Mouse (Mus musculus): ENCODE measurements at regions not wholly inside any gene's neighbourhood (a gene's known extent, or its start where the extent isn't known, plus 50 kb on each side); places are given as distances from the start of the nearest gene placed in this dataset.
"Not testable (repeated sequence)": the region's sequence is repeated elsewhere in the genome, so short reads cannot be mapped to it uniquely, and the experiment has no call there.

DNA sequence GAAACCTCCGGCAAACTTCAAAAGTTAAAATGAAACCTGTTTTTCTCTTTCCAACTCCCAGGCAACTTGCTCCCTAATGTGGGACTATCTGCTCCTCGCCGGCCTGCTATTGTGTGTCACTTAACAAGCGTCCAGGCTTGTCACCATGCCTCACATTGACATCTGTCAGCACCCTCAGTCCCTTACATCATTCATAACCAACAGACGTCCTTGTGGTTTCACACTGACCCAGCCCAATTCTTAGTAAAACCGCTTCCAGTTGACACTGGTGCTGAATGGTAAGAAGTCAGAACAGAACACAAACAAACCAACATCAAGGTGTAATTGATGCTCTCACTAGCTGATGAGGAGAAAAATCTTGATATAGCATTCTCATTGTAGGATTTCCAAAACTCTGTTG is 85.8 kb upstream of the Ifngr1 start:
- Histone ChIP-seq H3K36me3 (ENCODE audit: control insufficient read depth, insufficient read depth, low read length) (no peaks in the 10 kb centered on the region), H3K4me1 (ENCODE audit: control insufficient read depth, insufficient read depth, low read length) (no peaks in the 10 kb centered on the region), H3K4me2 (ENCODE audit: low read depth, low read length) (no peak overlapping the region), H3K27me3 (ENCODE audit: control insufficient read depth, insufficient read depth, low read length) (no peaks in the 10 kb centered on the region), H3K27ac (ENCODE audit: low read length) (no peak overlapping the region), H3K9ac (ENCODE audit: low read length) (no peak overlapping the region), H3K9me3 (replicated peaks; ENCODE audit: control insufficient read depth, low read length) (no peaks in the 10 kb centered on the region), H3K4me3 (replicated peaks; ENCODE audit: low read length) (no peak overlapping the region)
- ATAC-seq (ENCODE audit: insufficient read depth, low FRiP score) = no peak
- 77% methylated on average over 6 of the region's 6 CpGs for WGBS

DNA sequence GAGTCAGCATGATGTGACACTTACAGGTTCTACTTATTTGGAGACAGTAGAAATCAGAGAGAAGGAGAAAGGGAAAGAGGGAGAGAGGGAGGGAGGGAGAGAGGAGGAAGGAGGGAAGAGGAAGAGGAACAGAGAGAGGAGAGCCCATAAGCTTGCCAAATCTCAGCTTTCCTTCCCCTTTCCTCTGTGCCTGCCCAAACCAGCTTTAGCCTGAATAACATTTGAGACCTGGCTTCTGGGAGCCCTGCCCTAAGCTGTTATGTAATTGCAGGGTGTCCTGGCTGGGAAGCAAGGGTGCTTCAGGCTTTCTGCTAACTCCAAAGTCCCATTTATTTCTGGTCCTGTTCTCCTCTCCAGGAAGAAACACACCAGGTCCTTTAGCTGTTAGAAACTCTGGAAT is 85.3 kb upstream of the Ifngr1 start:
- H3K4me2 ChIP-seq (ENCODE audit: low read depth, low read length) = no peak overlapping the region
- no peak; the same call in 1 of the 2 replicates for ATAC-seq (ENCODE audit: insufficient read depth, low FRiP score)
- no peak overlapping the region for H3K4me3 ChIP-seq (replicated peaks; ENCODE audit: low read length)
- H3K27me3 ChIP-seq (ENCODE audit: control insufficient read depth, insufficient read depth, low read length) = no peaks in the 10 kb centered on the region
- H3K4me1 ChIP-seq (ENCODE audit: control insufficient read depth, insufficient read depth, low read length) = no peaks in the 10 kb centered on the region
- no peaks in the 10 kb centered on the region for H3K36me3 ChIP-seq (ENCODE audit: control insufficient read depth, insufficient read depth, low read length)
- H3K9me3 ChIP-seq (replicated peaks; ENCODE audit: control insufficient read depth, low read length) = no peaks in the 10 kb centered on the region
- no peak overlapping the region for H3K27ac ChIP-seq (ENCODE audit: low read length)
- H3K9ac ChIP-seq (ENCODE audit: low read length) = no peak overlapping the region

DNA sequence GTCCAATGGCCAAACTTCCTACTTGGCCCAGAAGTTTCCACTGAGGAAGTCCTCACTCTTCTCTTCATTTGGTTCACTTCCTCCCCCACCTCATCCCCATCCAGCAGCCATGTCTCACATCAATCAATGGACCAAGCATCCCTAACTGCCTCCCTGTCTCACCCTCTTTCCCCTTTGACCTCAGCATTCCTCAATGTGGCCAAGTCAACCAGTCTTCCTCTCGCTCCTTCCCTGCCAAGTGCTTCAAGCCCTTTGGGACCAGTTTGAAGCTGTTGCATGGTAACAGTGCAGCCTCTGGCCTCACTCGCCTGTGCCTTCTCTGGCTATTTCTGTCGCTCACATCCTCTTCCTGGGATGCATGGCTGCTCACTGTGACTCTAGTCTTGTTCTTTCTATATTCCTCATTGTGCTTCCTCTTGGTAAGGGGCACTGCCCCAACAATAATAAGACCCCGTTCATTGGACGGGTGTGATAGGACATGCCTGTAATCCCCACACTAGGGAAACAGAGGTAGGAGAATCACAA is 83.5 kb upstream of the Ifngr1 start:
- no peak overlapping the region for H3K27ac ChIP-seq (ENCODE audit: low read length)
- no peaks in the 10 kb centered on the region for H3K4me1 ChIP-seq (ENCODE audit: control insufficient read depth, insufficient read depth, low read length)
- no peak overlapping the region for H3K4me3 ChIP-seq (replicated peaks; ENCODE audit: low read length)
- no peaks in the 10 kb centered on the region for H3K9me3 ChIP-seq (replicated peaks; ENCODE audit: control insufficient read depth, low read length)
- WGBS = 75% methylated on average over 5 of the region's 5 CpGs
- H3K36me3 ChIP-seq (ENCODE audit: control insufficient read depth, insufficient read depth, low read length) = no peaks in the 10 kb centered on the region
- no peak for ATAC-seq (ENCODE audit: insufficient read depth, low FRiP score)
- H3K27me3 ChIP-seq (ENCODE audit: control insufficient read depth, insufficient read depth, low read length) = no peaks in the 10 kb centered on the region
- no peak overlapping the region for H3K4me2 ChIP-seq (ENCODE audit: low read depth, low read length)
- H3K9ac ChIP-seq (ENCODE audit: low read length) = no peak overlapping the region

DNA sequence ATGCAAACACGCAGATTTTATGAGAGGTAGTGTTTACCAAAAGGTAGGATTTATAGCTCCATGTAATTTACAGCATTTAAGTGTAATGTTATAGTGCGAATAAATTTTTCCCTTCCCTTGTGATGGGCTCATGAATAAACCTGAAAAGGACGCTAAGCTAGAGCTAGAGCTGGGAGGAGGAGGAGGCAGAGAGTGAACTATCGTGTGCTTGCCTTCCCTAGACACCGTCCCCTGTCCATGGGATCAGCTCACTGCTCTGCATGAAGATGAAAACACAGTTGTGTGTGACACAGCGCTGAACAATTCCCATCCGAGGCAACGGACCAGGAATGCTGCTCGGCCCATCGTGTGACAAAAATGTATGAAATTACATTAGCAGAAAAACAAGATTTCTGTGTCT is 81.7 kb upstream of the Ifngr1 start:
- 77% methylated on average over 10 of the region's 10 CpGs for WGBS
- H3K36me3 ChIP-seq (ENCODE audit: control insufficient read depth, insufficient read depth, low read length) = no peaks in the 10 kb centered on the region
- no peak for ATAC-seq (ENCODE audit: insufficient read depth, low FRiP score)
- no peak overlapping the region for H3K9ac ChIP-seq (ENCODE audit: low read length)
- no peaks in the 10 kb centered on the region for H3K27me3 ChIP-seq (ENCODE audit: control insufficient read depth, insufficient read depth, low read length)
- H3K27ac ChIP-seq (ENCODE audit: low read length) = no peak overlapping the region
- H3K4me1 ChIP-seq (ENCODE audit: control insufficient read depth, insufficient read depth, low read length) = no peaks in the 10 kb centered on the region
- H3K4me3 ChIP-seq (replicated peaks; ENCODE audit: low read length) = no peak overlapping the region
- H3K4me2 ChIP-seq (ENCODE audit: low read depth, low read length) = no peak overlapping the region
- no peaks in the 10 kb centered on the region for H3K9me3 ChIP-seq (replicated peaks; ENCODE audit: control insufficient read depth, low read length)

DNA sequence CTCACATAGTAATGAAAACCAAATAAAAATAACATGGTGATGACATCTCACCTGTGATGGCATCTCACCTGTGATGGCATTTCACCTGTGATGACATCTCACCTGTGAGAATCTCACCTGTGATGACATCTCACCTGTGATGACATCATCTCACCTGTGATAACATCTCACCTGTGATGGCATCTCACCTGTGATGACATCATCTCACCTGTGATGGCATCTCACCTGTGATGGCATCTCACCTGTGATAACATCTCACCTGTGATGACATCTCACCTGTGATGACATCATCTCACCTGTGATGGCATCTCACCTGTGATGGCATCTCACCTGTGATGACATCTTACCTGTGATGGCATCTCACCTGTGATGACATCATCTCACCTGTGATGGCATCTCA is 77.4 kb upstream of the Ifngr1 start:
- ATAC-seq (ENCODE audit: insufficient read depth, low FRiP score); H3K9me3 ChIP-seq (replicated peaks; ENCODE audit: control insufficient read depth, low read length); H3K36me3 ChIP-seq (ENCODE audit: control insufficient read depth, insufficient read depth, low read length); H3K4me3 ChIP-seq (replicated peaks; ENCODE audit: low read length); H3K4me1 ChIP-seq (ENCODE audit: control insufficient read depth, insufficient read depth, low read length); H3K4me2 ChIP-seq (ENCODE audit: low read depth, low read length); H3K9ac ChIP-seq (ENCODE audit: low read length); H3K27ac ChIP-seq (ENCODE audit: low read length); H3K27me3 ChIP-seq (ENCODE audit: control insufficient read depth, insufficient read depth, low read length): not testable (repeated sequence)

DNA sequence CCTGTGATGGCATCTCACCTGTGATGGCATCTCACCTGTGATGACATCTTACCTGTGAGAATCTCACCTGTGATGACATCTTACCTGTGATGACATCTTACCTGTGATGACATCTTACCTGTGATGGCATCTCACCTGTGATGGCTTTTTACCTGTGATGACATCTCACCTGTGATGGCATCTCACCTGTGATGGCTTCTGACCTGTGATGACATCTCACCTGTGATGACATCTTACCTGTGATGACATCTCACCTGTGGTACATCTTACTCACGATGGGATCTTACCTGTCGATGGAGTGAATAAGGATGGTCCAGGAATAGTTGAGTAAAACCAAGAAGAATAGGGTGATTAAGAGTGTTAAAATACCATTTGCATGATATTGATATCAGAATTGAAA is 76.9 kb upstream of the Ifngr1 start:
- ATAC-seq (ENCODE audit: insufficient read depth, low FRiP score) = no peak
- H3K27me3 ChIP-seq (ENCODE audit: control insufficient read depth, insufficient read depth, low read length) = no peaks in the 10 kb centered on the region
- WGBS = 96% methylated on average over 2 of the region's 2 CpGs
- H3K36me3 ChIP-seq (ENCODE audit: control insufficient read depth, insufficient read depth, low read length) = no peaks in the 10 kb centered on the region
- no peak overlapping the region for H3K4me3 ChIP-seq (replicated peaks; ENCODE audit: low read length)
- no peaks in the 10 kb centered on the region for H3K4me1 ChIP-seq (ENCODE audit: control insufficient read depth, insufficient read depth, low read length)
- no peak overlapping the region for H3K27ac ChIP-seq (ENCODE audit: low read length)
- no peaks in the 10 kb centered on the region for H3K9me3 ChIP-seq (replicated peaks; ENCODE audit: control insufficient read depth, low read length)
- no peak overlapping the region for H3K9ac ChIP-seq (ENCODE audit: low read length)
- H3K4me2 ChIP-seq (ENCODE audit: low read depth, low read length) = no peak overlapping the region

DNA sequence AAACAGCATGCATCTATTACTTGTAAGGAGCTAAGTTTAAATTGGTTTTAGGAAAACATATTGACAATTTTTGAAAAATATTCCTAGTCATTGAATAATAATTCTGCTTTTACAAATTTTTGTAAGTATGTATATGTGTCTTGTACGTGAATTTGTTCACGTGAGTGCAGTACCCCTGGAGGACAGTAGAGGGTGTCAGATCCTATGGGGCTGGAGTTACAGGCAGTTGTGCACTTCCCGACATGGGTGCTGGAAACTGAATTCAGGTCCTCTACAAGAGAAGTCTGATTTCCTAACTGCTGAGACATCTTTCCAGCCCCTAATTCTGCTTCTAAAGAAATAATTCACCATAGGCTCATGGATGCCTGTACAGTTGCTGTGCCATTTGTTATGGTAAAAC is 75.7 kb upstream of the Ifngr1 start:
- Histone ChIP-seq H3K9ac (ENCODE audit: low read length) (no peak overlapping the region), H3K36me3 (ENCODE audit: control insufficient read depth, insufficient read depth, low read length) (no peaks in the 10 kb centered on the region), H3K27me3 (ENCODE audit: control insufficient read depth, insufficient read depth, low read length) (no peaks in the 10 kb centered on the region), H3K4me1 (ENCODE audit: control insufficient read depth, insufficient read depth, low read length) (no peaks in the 10 kb centered on the region), H3K9me3 (replicated peaks; ENCODE audit: control insufficient read depth, low read length) (0 out of 2 replicates have a peak, but pooled peaks cover 3% of the 10 kb centered on the region), H3K4me2 (ENCODE audit: low read depth, low read length) (no peak overlapping the region), H3K4me3 (replicated peaks; ENCODE audit: low read length) (no peak overlapping the region), H3K27ac (ENCODE audit: low read length) (no peak overlapping the region)
- ATAC-seq (ENCODE audit: insufficient read depth, low FRiP score) = no peak
- WGBS = 93% methylated on average over 3 of the region's 3 CpGs

DNA sequence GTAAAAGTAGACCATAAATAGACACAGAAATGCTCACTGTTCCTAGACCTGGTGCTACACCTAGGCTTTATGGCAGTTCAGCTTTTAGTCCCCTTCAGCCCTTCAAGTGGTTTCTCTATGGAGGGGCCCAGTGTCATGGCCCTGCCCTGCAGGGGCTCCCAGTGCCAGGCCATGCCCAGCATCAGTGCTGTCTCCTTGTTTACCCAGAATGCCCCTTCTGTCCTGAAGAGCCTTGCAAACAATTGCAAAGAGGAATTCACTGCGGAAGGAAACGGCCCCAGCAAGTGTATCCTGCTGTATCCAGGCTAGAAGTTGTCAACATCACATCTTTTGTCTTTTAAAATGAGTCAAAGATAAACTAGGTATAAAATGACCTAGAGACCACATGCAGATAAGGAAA is 74.7 kb upstream of the Ifngr1 start:
- Histone ChIP-seq H3K9me3 (replicated peaks; ENCODE audit: control insufficient read depth, low read length) (0 out of 2 replicates have a peak, but pooled peaks cover 3% of the 10 kb centered on the region), H3K4me3 (replicated peaks; ENCODE audit: low read length) (no peak overlapping the region), H3K4me1 (ENCODE audit: control insufficient read depth, insufficient read depth, low read length) (no peaks in the 10 kb centered on the region), H3K36me3 (ENCODE audit: control insufficient read depth, insufficient read depth, low read length) (no peaks in the 10 kb centered on the region), H3K9ac (ENCODE audit: low read length) (no peak overlapping the region), H3K4me2 (ENCODE audit: low read depth, low read length) (no peak overlapping the region), H3K27ac (ENCODE audit: low read length) (no peak overlapping the region; the same call in 1 of the 2 replicates), H3K27me3 (ENCODE audit: control insufficient read depth, insufficient read depth, low read length) (no peaks in the 10 kb centered on the region)
- 70% methylated on average over 2 of the region's 2 CpGs for whole genome bisulfite sequencing
- no peak for ATAC-seq (ENCODE audit: insufficient read depth, low FRiP score)

DNA sequence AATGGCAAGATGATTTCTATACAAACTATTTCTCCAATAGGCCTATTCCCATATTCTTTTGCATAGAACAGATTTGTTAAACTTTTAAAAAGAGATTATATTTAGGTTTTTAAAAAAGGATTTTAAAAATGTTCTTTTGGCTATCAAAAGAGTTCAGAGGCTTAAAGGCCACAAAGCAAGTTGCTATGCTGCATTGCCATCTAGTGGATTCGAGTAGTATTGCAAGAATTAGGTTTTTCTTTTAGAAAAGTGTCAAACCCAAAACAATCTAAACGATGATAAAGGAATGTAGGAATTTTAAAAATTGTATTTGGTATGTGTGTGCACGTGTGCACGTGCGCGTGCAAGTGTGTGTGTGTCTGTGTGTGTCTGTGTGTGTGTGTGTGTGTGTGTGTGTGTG is 73.0 kb upstream of the Ifngr1 start:
- Histone ChIP-seq H3K9me3 (replicated peaks; ENCODE audit: control insufficient read depth, low read length) (0 out of 2 replicates have a peak, but pooled peaks cover 3% of the 10 kb centered on the region), H3K9ac (ENCODE audit: low read length) (no peak overlapping the region), H3K4me3 (replicated peaks; ENCODE audit: low read length) (no peak overlapping the region), H3K4me1 (ENCODE audit: control insufficient read depth, insufficient read depth, low read length) (no peaks in the 10 kb centered on the region), H3K27ac (ENCODE audit: low read length) (no peak overlapping the region), H3K36me3 (ENCODE audit: control insufficient read depth, insufficient read depth, low read length) (no peaks in the 10 kb centered on the region), H3K27me3 (ENCODE audit: control insufficient read depth, insufficient read depth, low read length) (no peaks in the 10 kb centered on the region), H3K4me2 (ENCODE audit: low read depth, low read length) (no peak overlapping the region)
- WGBS = 9% methylated on average over 6 of the region's 6 CpGs
- no peak for ATAC-seq (ENCODE audit: insufficient read depth, low FRiP score)

DNA sequence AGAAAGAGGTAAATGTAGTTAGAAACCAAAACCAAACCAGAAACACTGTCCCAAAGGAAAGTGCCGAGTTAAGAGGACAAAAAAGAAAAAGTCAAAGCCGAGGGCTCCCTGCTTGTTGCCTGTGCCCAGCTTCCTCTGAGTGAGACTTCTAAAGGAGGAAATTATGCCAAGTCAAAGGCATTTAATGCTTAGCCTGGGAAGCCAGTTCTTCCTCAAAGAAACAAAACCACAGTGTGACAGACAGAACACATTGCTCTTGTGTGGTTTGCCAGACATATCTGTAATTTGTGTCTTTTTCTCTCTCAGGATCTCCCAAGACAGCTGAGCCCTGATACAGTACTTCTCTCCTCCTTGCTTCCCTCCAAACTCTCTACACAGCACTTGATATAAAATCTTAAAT is 69.6 kb upstream of the Ifngr1 start:
- Histone ChIP-seq H3K4me1 (ENCODE audit: control insufficient read depth, insufficient read depth, low read length) (no peaks in the 10 kb centered on the region; the same call in 1 of the 2 replicates), H3K9me3 (replicated peaks; ENCODE audit: control insufficient read depth, low read length) (0 out of 2 replicates have a peak, but pooled peaks cover 3% of the 10 kb centered on the region), H3K27me3 (ENCODE audit: control insufficient read depth, insufficient read depth, low read length) (no peaks in the 10 kb centered on the region), H3K27ac (ENCODE audit: low read length) (no peak overlapping the region), H3K4me3 (replicated peaks; ENCODE audit: low read length) (no peak overlapping the region), H3K4me2 (ENCODE audit: low read depth, low read length) (no peak overlapping the region), H3K9ac (ENCODE audit: low read length) (no peak overlapping the region), H3K36me3 (ENCODE audit: control insufficient read depth, insufficient read depth, low read length) (no peaks in the 10 kb centered on the region)
- ATAC-seq (ENCODE audit: insufficient read depth, low FRiP score) = no peak
- WGBS = 54% methylated on average over 2 of the region's 2 CpGs

All from stomach, embryonic 16.5 days (tissue).